Mouse (Mus musculus) kidney, embryonic 16.5 days (tissue): Measurements from ENCODE around the gene Olfr1360. TPM values are rescaled to one million over a fixed set of nuclear protein-coding genes. Genes with fewer than 3 reads are reported as not detected.
A peak's percentile ranks its signal among the peaks of the same experiment; 100 is the strongest.
"Not testable (repeated sequence)": the region's sequence is repeated elsewhere in the genome, so short reads cannot be mapped to it uniquely, and the experiment has no call there.

Experiments used
- ATAC-seq: fragments of 200-750 bp; cut with Nextera tagmentation; 2 replicates; pipeline ENCODE4 v1.8.0; 2017; ENCODE audit warnings: moderate TSS enrichment; ENCODE audit not compliant: low FRiP score, low TSS enrichment
- H3K27ac ChIP-seq: fragments of 300-500 bp; sonication (generic); 2 replicates; pipeline ENCODE4 v1.5.1; 2014; ENCODE audit warnings: low read length
- H3K27me3 ChIP-seq: fragments of 300-500 bp; sonication (generic); 2 replicates; pipeline ENCODE4 v1.6.1; 2014; ENCODE audit warnings: low read length, control low read depth, mixed read lengths; ENCODE audit not compliant: insufficient read depth
- H3K36me3 ChIP-seq: fragments of 300-500 bp; sonication (generic); 2 replicates; pipeline ENCODE4 v1.6.1; 2014; ENCODE audit warnings: low read length, control low read depth, mixed read lengths; ENCODE audit not compliant: insufficient read depth
- H3K4me1 ChIP-seq: fragments of 300-500 bp; sonication (generic); 2 replicates; pipeline ENCODE4 v1.6.1; 2014; ENCODE audit warnings: low read length, control low read depth, mixed read lengths; ENCODE audit not compliant: insufficient read depth
- H3K4me2 ChIP-seq: fragments of 300-500 bp; sonication (generic); replicated peaks from 2 replicates; pipeline ENCODE4 v1.6.1; 2014; ENCODE audit warnings: low read depth, low read length
- H3K4me3 ChIP-seq: fragments of 300-500 bp; sonication (generic); 2 replicates; pipeline ENCODE4 v1.5.1; 2014; ENCODE audit warnings: mild to moderate bottlenecking, low read length
- H3K9ac ChIP-seq: fragments of 300-500 bp; sonication (generic); replicated peaks from 2 replicates; pipeline ENCODE4 v1.6.1; 2014; ENCODE audit warnings: low read length
- H3K9me3 ChIP-seq: fragments of 300-500 bp; sonication (generic); 2 replicates; pipeline ENCODE4 v1.6.1; 2016; ENCODE audit warnings: low read length, control low read depth
- WGBS: fragments of 180-500 bp; shearing (Covaris S2); extraction: QIAGEN DNeasy Blood & Tissue Kit; methylation state at CpG from one replicate; pipeline ENCODE4 v1.1.7; 2014; 5-methylcytosine and 5-hydroxymethylcytosine counted together
- polyA plus RNA-seq: library from polyadenylated mRNA; unstranded; fragments of >200 nt; fragmentation: Nextera tagmentation; extraction: Ambion mirVana; gene quantifications from 2 replicates; pipeline ENCODE4 v1.2.1, GENCODE M21; 2015

Gene Olfr1360
- not detected in 2 replicates for polyA plus RNA-seq

DNA sequence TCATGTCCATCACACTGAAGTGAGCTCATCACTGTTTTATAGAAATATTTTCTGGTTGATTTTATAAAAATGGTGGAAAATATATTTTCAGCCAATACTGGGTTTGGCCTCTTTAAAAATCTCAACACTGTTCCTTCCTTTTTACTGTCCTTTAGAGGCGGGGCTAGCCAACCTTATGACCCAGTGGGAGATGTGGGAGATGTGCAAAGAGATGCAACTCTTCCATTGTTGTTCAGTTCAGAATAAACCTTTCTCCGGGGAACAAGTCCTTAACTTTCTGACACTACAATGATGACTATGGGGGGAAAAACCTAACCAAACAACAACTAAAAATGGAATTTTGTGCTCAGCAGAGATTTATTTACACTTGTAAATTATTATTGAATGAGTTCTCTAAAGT lies at the start of gene Olfr1360:
Olfr1360 (minus strand) TSS at position 101 of the 400 bp plus-strand sequence.
- ATAC-seq: no peak
- WGBS: 79% methylated on average over 2 of the region's 2 CpGs

DNA sequence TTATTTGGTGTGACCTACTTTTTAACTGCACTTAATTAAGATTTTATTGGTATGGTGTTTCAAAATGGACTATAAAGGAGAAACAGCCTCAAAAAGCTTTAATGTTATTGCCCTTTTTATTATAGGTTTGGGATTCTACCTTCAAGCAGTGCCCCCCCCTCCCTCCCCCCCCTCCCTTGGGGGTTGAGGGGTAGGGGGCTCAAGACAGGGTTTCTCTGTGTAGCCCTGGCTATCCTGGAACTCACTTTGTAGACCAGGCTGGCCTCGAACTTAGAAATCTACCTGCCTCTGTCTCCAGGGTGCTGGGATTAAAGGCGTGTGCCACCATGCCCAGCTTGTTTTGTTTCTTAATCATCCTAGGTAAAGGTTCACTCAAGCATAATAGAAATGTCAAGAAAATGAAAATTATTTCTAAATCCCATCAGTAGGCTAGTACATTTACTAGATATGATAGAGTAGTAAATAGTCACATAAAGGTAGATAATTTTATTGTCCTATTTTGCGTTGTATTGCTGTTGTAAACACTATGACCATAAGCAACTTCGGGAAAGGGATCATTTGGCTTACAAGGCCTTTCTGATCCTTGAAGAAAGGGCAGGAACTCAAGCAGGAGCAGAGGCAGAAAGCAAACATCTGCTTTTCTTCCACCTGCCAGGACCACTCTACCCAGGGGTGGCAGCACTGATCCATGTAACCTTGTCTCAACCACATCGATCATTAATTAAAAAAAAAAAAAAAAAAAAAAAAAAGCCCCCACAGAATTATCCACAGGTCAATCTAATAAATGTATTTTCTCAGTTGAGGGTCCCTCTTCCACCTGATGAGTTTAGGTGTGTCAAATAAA lies 46.0 kb upstream of the Olfr1360 start:
- 21% methylated on average over 5 of the region's 5 CpGs for WGBS

More for the DNA sequence above, at the start of gene Olfr1360:
- H3K36me3 ChIP-seq: no peaks in the 10 kb centered on the region
- H3K4me1 ChIP-seq: no peaks in the 10 kb centered on the region
- H3K9me3 ChIP-seq: no peaks in the 10 kb centered on the region
- H3K4me3 ChIP-seq: no peak within 1 kb of the TSS
- no peak within 1 kb of the TSS for H3K9ac ChIP-seq
- H3K4me2 ChIP-seq: no peak within 1 kb of the TSS
- H3K27me3 ChIP-seq: no peaks in the 10 kb centered on the region
- no peak within 1 kb of the TSS for H3K27ac ChIP-seq

DNA sequence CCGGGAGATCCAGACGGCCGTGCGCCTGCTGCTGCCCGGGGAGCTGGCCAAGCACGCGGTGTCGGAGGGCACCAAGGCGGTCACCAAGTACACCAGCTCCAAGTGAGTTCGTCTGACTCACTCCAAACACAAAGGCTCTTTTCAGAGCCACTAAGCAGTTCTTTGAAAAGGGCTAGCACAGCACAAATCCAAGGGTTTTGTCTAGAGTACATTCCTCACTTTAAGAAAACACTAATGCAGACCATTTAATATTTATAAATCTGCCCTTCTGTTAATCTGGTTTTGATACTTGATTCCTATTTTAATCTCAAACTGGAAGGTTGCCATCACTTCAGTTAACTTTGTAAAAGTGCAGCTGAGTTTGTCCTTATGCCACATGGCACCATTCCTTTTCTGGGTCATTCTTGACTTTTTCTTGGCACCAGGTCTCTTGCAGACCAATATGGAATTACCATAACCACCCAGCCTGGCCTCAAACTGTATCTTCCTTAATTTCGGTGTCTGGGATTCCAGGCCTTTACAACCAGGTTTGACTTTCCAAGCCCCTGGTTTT lies 45.2 kb upstream of the Olfr1360 start:
- no peak; the same call in 1 of the 2 replicates for ATAC-seq
- peaks cover 26% of the 10 kb centered on the region for H3K4me1 ChIP-seq
- H3K27me3 ChIP-seq: no peaks in the 10 kb centered on the region
- H3K4me3 ChIP-seq: peak overlapping the region; percentile 40
- WGBS: 3% methylated on average over 10 of the region's 11 CpGs
- peak overlapping the region; percentile 59 for H3K9ac ChIP-seq
- peak overlapping the region; percentile 82 for H3K27ac ChIP-seq
- H3K9me3 ChIP-seq: no peaks in the 10 kb centered on the region
- H3K4me2 ChIP-seq: peak overlapping the region; percentile 53
- H3K36me3 ChIP-seq: no peaks in the 10 kb centered on the region

More for the DNA sequence above, 46.0 kb upstream of the Olfr1360 start:
- Histone ChIP-seq H3K27me3 (no peaks in the 10 kb centered on the region), H3K36me3 (no peaks in the 10 kb centered on the region), H3K4me2 (peak overlapping the region; percentile 53), H3K9ac (no peak overlapping the region; the same call in 1 of the 2 replicates), H3K27ac (peak overlapping the region; percentile 82), H3K9me3 (no peaks in the 10 kb centered on the region), H3K4me1 (peaks cover 23% of the 10 kb centered on the region), H3K4me3 (peak overlapping the region; percentile 40; the same call in 1 of the 2 replicates)
- ATAC-seq: no peak

DNA sequence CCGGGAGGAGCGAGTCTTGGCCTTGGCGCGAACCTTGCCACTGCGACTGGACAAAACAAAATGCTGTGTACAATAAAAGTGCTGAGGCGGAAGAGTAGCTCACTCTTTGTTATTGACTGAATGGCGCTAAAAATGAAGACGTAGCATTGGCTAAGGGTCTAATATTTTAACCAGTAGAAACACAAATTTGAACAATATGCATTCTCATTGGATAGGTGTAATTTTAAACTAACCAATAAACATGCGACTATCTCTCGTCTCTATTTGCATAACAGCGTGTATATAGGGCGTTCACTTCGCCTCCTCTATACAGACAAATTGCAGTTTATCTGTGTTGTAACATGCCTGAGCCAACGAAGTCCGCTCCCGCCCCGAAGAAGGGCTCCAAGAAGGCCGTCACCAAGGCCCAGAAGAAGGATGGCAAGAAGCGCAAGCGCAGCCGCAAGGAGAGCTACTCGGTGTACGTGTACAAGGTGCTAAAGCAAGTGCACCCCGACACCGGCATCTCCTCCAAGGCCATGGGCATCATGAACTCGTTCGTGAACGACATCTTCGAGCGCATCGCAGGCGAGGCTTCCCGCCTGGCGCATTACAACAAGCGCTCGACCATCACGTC lies 44.7 kb upstream of the Olfr1360 start, which contains the start of gene Hist1h2bm:
Hist1h2bm (plus strand) TSS at position 288 of the 616 bp plus-strand sequence.
- Histone ChIP-seq H3K9ac (peak within 1 kb of the TSS; percentile 67), H3K4me3 (peak within 1 kb of the TSS; percentile 47), H3K4me2 (peak within 1 kb of the TSS; percentile 65), H3K4me1 (peaks cover 28% of the 10 kb centered on the region), H3K27ac (peak within 1 kb of the TSS; percentile 86)
- under 1% methylated on average over 34 of the region's 37 CpGs for WGBS
- H3K36me3 ChIP-seq, H3K9me3 ChIP-seq, H3K27me3 ChIP-seq: not testable (repeated sequence)
- ATAC-seq: peak; percentile 98

DNA sequence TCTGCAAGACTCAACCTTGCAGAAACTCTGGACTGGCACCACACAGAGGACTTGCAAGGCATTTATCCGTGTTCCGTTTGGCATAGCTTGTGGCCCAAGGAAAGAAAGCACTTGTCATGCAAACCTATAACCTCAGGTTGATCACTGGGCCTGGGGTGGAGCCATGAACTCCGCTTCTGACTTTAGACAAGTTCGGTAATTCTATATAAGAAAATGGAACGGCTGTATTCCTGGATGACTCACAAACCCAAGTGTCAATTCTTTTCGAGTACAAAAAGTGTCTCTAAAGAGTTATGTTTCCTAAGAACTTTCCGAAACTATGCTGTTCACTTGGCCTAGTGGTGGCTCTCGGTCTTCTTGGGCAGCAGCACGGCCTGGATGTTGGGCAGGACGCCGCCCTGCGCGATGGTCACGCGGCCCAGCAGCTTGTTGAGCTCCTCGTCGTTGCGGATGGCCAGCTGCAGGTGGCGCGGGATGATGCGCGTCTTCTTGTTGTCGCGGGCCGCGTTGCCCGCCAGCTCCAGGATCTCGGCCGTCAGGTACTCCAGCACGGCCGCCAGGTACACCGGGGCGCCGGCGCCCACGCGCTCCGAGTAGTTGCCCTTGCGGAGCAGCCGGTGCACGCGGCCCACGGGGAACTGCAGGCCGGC lies 44.0 kb upstream of the Olfr1360 start:
- Histone ChIP-seq H3K4me3 (peak overlapping the region; percentile 47), H3K27ac (peak overlapping the region; percentile 86), H3K4me1 (peaks cover 29% of the 10 kb centered on the region), H3K4me2 (peak overlapping the region; percentile 65), H3K9ac (peak overlapping the region; percentile 67)
- H3K27me3 ChIP-seq, H3K9me3 ChIP-seq, H3K36me3 ChIP-seq: not testable (repeated sequence)
- ATAC-seq: peak; percentile 5; the same call in 1 of the 2 replicates
- 1% methylated on average over 16 of the region's 44 CpGs for WGBS

- H3K4me1 ChIP-seq: peaks cover 39% of the 10 kb centered on the region
- no peak for ATAC-seq
- H3K9ac ChIP-seq: peak overlapping the region; percentile 78
- H3K4me2 ChIP-seq: peak overlapping the region; percentile 62
- no peaks in the 10 kb centered on the region for H3K36me3 ChIP-seq
- no peaks in the 10 kb centered on the region for H3K27me3 ChIP-seq
- peak overlapping the region; percentile 50 for H3K4me3 ChIP-seq
- 48% methylated on average over 4 of the region's 4 CpGs for WGBS
- H3K27ac ChIP-seq: peak overlapping the region; percentile 91
- no peaks in the 10 kb centered on the region for H3K9me3 ChIP-seq
These were observed 41.3 kb upstream of the Olfr1360 start for GRCm38 (mm10) chr13:21718381-21719080.

DNA sequence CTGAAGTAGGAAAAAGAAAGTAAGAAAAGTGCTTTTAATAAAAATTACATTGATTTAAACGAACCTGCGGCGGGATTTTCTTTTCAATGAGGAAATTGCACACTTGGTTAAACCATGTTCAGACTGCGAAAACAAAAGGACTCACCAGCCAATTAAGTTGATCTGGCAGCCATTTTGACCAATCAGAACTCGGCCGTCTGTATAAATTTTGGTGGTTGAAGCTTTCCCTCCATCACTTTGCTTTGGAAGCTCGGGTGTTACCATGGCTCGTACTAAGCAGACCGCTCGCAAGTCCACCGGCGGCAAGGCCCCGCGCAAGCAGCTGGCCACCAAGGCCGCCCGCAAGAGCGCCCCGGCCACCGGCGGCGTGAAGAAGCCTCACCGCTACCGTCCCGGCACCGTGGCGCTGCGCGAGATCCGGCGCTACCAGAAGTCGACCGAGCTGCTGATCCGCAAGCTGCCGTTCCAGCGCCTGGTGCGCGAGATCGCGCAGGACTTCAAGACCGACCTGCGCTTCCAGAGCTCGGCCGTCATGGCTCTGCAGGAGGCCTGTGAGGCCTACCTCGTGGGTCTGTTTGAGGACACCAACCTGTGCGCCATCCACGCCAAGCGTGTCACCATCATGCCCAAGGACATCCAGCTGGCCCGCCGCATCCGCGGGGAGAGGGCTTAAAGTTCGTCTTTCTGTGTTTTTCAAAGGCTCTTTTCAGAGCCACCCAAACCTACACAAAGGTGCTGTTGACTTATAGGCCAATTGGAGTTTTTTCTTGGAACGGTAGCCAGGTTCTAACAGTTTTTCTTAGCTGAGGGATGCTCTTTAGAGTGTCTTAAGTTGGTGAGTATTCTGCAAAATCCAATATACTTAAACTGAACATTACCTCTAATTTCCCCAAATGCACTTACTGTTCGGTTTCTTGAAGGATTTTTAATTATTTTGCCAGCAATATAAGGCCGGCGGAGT lies 40.5 kb upstream of the Olfr1360 start, which contains the start of gene Hist1h3h:
Hist1h3h (plus strand) TSS at position 263 of the 961 bp plus-strand sequence.
- peak within 1 kb of the TSS; percentile 99 for H3K27ac ChIP-seq
- H3K9ac ChIP-seq: peak within 1 kb of the TSS; percentile 85
- peak within 1 kb of the TSS; percentile 56 for H3K4me3 ChIP-seq
- peak within 1 kb of the TSS; percentile 88 for H3K4me2 ChIP-seq
- peaks cover 37% of the 10 kb centered on the region for H3K4me1 ChIP-seq
- WGBS: under 1% methylated on average over 27 of the region's 56 CpGs
- H3K9me3 ChIP-seq, H3K36me3 ChIP-seq, H3K27me3 ChIP-seq: not testable (repeated sequence)
- ATAC-seq: peak; percentile 37; the same call in 1 of the 2 replicates

DNA sequence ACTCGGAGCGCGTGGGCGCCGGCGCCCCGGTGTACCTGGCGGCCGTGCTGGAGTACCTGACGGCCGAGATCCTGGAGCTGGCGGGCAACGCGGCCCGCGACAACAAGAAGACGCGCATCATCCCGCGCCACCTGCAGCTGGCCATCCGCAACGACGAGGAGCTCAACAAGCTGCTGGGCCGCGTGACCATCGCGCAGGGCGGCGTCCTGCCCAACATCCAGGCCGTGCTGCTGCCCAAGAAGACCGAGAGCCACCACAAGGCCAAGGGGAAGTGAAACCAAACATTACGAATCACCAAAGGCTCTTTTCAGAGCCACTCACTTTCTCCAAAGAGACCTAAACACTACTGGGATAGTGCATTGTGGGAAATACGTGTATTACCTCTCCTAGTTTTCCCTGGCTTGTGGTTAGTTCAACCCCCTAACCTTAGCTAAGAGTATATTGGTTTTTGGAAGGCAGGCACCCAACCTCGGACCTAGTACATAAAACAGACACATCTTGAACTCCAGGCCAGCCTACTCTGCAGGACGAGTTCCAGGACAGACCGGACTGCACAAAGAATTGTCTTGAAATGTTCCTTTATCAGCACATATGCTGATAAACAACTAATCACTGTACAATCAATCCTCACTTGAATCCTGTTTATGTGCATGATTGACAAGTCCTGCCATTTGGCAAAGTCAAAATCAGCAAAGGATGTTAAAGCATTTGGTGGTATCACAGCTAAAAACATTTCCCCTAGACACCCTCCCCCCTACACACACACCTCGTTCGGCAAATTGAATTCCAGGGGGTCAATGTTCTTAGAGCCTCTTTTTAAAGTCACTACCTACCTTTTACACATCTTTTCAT lies 39.6 kb upstream of the Olfr1360 start:
- peaks cover 35% of the 10 kb centered on the region for H3K4me1 ChIP-seq
- WGBS: 0% methylated on average over 9 of the region's 38 CpGs
- H3K9ac ChIP-seq: peak overlapping the region; percentile 85
- H3K4me2 ChIP-seq: peak overlapping the region; percentile 88
- H3K27ac ChIP-seq: peak overlapping the region; percentile 99
- H3K36me3 ChIP-seq, H3K27me3 ChIP-seq, H3K9me3 ChIP-seq: not testable (repeated sequence)
- ATAC-seq: peak; percentile 3; the same call in 1 of the 2 replicates
- H3K4me3 ChIP-seq: peak overlapping the region; percentile 56
